Mouse (Mus musculus) intestine, embryonic 15.5 days (tissue): Measurements from ENCODE around the gene Vezt. TPM values are rescaled to one million over a fixed set of nuclear protein-coding genes. Genes with fewer than 3 reads are reported as not detected.

ENCODE experiments used
- ATAC-seq: fragments of 200-750 bp; cut with Nextera tagmentation; 2 replicates; pipeline ENCODE4 v1.8.0; 2017; ENCODE audit warnings: moderate TSS enrichment, moderate library complexity
- H3K27ac ChIP-seq: fragments of 300-500 bp; sonication (generic); 2 replicates; pipeline ENCODE4 v1.5.1; 2015; ENCODE audit warnings: mild to moderate bottlenecking, inconsistent platforms
- H3K27me3 ChIP-seq: fragments of 300-500 bp; sonication (generic); replicated peaks from 2 replicates; pipeline ENCODE4 v1.6.1; 2015; ENCODE audit warnings: inconsistent platforms
- H3K36me3 ChIP-seq: fragments of 300-500 bp; sonication (generic); 2 replicates; pipeline ENCODE4 v1.6.1; 2015; ENCODE audit warnings: inconsistent platforms
- H3K4me1 ChIP-seq: fragments of 300-500 bp; sonication (generic); replicated peaks from 2 replicates; pipeline ENCODE4 v1.6.1; 2015; ENCODE audit warnings: inconsistent platforms
- H3K4me2 ChIP-seq: fragments of 300-500 bp; sonication (generic); replicated peaks from 2 replicates; pipeline ENCODE4 v1.6.1; 2015; ENCODE audit warnings: mild to moderate bottlenecking, inconsistent platforms
- H3K4me3 ChIP-seq: fragments of 300-500 bp; sonication (generic); replicated peaks from 2 replicates; pipeline ENCODE4 v1.5.1; 2015; ENCODE audit warnings: inconsistent platforms
- H3K9ac ChIP-seq: fragments of 300-500 bp; sonication (generic); 2 replicates; pipeline ENCODE4 v1.6.1; 2015; ENCODE audit warnings: inconsistent platforms
- H3K9me3 ChIP-seq: fragments of 300-500 bp; sonication (generic); 2 replicates; pipeline ENCODE4 v1.6.1; 2016; ENCODE audit warnings: inconsistent platforms
- WGBS: fragments of 180-500 bp; shearing (Covaris S2); methylation state at CpG from one replicate; pipeline ENCODE4 v1.1.7; 2015; 5-methylcytosine and 5-hydroxymethylcytosine counted together
- polyA plus RNA-seq: library from polyadenylated mRNA; unstranded; fragments of >200 nt; fragmentation: Nextera tagmentation; extraction: Ambion mirVana; gene quantifications from 2 replicates; pipeline ENCODE4 v1.2.1, GENCODE M21; 2015

The Vezt gene
- polyA plus RNA-seq, 1 experiment from 2014 or later: 20.1 TPM

DNA sequence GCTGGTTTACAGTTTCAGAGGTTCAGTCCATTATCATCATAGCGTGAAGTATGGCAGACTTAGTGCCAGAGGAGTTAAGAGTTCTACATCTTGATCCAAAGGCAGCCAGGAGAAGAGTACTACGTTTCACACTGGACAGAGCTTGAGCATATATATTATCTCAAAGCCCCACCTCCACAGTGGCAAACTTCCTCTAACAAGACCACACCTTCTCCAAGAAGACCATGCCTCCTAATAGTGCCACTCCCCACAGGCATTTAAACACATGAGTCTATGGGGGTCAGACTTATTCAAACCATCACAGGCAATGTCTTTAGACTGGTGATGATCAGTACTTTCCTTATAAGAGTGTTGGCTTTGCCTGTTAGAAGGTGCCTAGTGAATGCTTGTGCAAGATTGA is 117.5 kb downstream of the Vezt start:
- H3K4me3 ChIP-seq: no peak overlapping the region
- no peaks in the 10 kb centered on the region for H3K36me3 ChIP-seq
- no peak overlapping the region for H3K4me2 ChIP-seq
- no peak overlapping the region for H3K9ac ChIP-seq
- H3K9me3 ChIP-seq: no peaks in the 10 kb centered on the region
- 70% methylated on average over 2 of the region's 2 CpGs for WGBS
- peak; percentile 28; the same call in 1 of the 2 replicates for ATAC-seq
- no peak overlapping the region for H3K27ac ChIP-seq
- H3K27me3 ChIP-seq: no peaks in the 10 kb centered on the region
- peaks cover 6% of the 10 kb centered on the region; the same call in 1 of the 2 replicates for H3K4me1 ChIP-seq

DNA sequence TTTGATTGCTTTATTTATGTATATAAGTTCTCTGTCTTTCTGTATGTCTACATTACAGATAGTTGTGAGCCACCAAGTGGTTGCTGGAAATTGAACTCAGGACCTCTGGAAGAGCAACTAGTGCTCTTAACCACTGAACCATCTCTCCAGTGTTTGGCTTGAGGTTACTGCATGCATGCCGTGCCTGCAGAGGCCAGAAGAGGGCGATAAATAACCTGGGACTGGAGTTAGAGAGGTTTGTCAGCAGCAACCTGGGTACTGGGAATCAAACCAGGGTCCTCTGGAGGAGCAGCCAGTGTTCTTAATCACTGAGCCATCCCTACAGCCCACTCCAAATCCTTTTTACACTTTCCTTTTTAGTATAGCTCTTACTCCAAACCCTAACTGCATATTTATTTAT is 118.8 kb downstream of the Vezt start:
- Histone ChIP-seq H3K4me1 (peaks cover 6% of the 10 kb centered on the region; the same call in 1 of the 2 replicates), H3K9me3 (no peaks in the 10 kb centered on the region), H3K27me3 (no peaks in the 10 kb centered on the region), H3K27ac (no peak overlapping the region), H3K36me3 (no peaks in the 10 kb centered on the region), H3K4me3 (no peak overlapping the region), H3K9ac (no peak overlapping the region), H3K4me2 (no peak overlapping the region)
- ATAC-seq: no peak
- 71% methylated on average over 2 of the region's 2 CpGs for WGBS

DNA sequence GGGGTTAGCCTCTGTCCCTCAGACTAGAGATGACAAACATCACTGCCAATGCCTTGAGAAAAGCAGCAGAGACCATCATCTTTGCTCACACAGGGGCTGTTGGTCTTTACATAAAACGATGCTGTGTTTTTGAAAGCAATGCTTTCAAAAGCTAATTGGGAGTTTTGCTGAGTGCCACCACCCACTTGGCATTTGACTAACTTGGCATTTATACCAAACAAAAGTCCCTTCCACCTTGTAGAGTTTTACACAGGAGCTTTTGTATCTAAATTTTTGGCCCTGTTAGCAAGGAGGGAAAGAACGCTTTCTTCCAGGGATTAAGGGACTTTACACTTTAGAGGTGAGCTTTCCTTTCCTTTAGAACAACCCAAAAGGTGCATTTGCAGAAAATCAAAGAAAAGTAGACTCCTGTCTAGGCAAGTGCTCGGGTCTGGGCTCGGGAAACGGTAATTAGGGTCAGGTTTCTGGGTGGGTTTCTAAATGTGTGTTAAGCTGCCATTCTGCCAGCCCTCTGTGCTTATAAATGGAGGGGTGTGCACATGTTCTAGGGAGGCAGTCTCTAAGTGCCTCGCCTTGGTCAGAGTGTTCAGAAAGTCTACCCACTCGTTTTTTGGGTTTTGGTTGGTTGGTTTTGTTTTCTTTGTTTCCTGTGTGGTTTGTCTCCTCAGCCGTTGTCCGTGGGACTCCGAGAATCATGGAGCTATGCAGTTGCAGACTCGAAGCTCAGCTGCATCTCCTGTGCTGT is 119.9 kb downstream of the Vezt start:
- Histone ChIP-seq H3K27me3 (no peaks in the 10 kb centered on the region), H3K9ac (no peak overlapping the region), H3K36me3 (no peaks in the 10 kb centered on the region), H3K4me2 (no peak overlapping the region), H3K27ac (no peak overlapping the region), H3K9me3 (no peaks in the 10 kb centered on the region), H3K4me1 (peaks cover 6% of the 10 kb centered on the region; the same call in 1 of the 2 replicates), H3K4me3 (no peak overlapping the region)
- WGBS: 53% methylated on average over 11 of the region's 11 CpGs
- ATAC-seq: no peak

DNA sequence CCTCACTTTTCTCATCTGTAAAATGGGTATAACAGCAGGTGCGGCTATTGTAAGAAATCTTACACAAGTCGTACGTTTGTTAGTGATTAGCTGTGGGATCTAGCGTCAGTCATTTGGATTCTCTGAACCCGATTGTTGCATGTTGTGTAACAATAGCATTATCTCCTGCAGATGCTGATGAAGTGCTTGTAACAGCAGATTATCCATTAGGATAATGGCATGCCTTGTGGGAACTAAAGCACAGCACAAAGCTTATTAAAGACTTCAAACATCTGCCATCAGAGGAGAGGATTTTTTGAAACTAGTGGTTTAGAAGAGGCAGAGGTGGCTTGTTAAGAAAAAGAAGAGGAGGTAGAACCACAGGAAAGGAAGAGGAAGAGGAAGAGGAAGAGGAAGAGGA is 122.1 kb downstream of the Vezt start:
- H3K9me3 ChIP-seq: no peaks in the 10 kb centered on the region
- WGBS: 90% methylated on average over 5 of the region's 5 CpGs
- no peak overlapping the region for H3K4me2 ChIP-seq
- H3K4me1 ChIP-seq: no peaks in the 10 kb centered on the region
- ATAC-seq: no peak
- no peak overlapping the region for H3K27ac ChIP-seq
- no peaks in the 10 kb centered on the region for H3K36me3 ChIP-seq
- H3K9ac ChIP-seq: no peak overlapping the region
- no peak overlapping the region for H3K4me3 ChIP-seq
- no peaks in the 10 kb centered on the region for H3K27me3 ChIP-seq

DNA sequence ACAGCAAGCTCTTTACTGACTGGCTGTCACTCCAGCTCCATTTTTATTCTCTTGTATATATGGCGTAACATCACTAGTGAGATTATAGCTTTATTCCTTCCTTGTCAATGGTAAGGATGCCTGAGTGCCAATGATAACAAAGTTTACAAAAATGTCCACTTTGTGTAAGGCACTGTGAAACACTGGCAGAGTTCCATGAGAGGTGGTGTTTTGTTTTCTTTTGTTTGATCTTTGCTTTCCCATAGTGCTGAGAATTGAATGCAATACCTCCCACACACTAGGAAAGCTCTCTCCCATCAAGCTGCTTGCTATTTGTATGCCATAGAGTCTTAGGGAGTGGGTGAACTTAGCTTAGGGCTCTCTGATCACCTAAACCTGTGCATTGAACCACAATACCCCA is 122.7 kb downstream of the Vezt start:
- no peak overlapping the region for H3K27ac ChIP-seq
- no peak overlapping the region for H3K9ac ChIP-seq
- 84% methylated on average over 1 of the region's 1 CpGs for whole genome bisulfite sequencing
- H3K9me3 ChIP-seq: no peaks in the 10 kb centered on the region
- no peak overlapping the region for H3K4me2 ChIP-seq
- H3K27me3 ChIP-seq: no peaks in the 10 kb centered on the region
- no peaks in the 10 kb centered on the region for H3K36me3 ChIP-seq
- ATAC-seq: no peak
- no peaks in the 10 kb centered on the region for H3K4me1 ChIP-seq
- H3K4me3 ChIP-seq: no peak overlapping the region

DNA sequence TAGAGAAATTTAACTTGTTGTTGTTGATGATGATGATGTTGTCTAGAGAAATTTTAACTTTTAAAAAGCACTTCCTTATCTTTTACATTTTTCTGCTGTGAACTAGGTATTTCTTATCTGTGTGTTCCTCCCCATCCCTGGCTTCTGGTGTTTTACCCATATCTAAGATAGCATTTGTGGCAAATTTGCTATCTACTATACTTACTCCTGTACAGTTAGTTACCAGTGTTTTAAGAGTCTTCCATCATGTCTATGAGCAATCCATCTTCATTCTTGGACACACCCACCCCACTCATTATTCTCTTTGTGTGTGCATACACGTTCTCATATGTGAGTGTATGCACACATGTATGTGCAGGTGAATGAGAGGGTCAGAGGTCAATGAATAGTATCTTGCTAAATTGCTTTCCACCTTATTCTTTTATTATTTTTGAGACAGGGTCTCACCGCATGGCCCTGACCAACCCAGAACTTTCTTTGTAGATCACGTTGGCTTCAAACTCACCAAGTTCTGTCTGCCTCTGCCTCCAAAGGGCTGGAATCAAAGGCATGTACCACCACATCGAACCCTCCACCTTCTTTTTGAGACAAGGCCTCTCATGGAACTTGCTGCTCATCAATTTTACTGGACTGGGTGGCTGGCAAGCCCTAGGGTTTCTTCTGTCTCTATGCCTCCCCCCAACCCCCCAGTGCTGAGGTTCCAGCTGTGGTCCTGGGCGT is 123.3 kb downstream of the Vezt start:
- Histone ChIP-seq H3K4me3 (no peak overlapping the region), H3K4me2 (no peak overlapping the region), H3K27me3 (no peaks in the 10 kb centered on the region), H3K27ac (no peak overlapping the region), H3K36me3 (no peaks in the 10 kb centered on the region), H3K4me1 (no peaks in the 10 kb centered on the region), H3K9me3 (no peaks in the 10 kb centered on the region), H3K9ac (no peak overlapping the region)
- WGBS: 86% methylated on average over 5 of the region's 5 CpGs
- no peak for ATAC-seq

DNA sequence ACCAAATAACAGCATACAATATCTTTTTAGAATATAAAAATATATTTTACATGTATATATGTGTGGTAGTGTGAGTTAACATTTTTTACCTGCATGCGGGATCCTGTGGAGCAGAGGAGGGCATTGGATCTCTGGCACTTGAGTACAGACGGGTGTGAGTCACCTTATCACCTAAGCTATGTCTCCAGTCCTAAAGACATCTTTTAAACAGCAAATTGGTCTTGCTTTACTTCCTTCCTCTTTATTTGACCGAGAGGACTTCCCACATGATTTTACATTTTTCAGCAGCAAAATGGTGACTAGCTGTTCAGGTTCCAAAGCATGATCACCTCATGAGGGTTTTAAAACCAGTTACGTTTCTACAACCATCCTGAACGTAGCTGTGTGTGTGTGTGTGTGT is 124.3 kb downstream of the Vezt start:
- no peaks in the 10 kb centered on the region for H3K9me3 ChIP-seq
- 77% methylated on average over 5 of the region's 5 CpGs for WGBS
- H3K27me3 ChIP-seq: no peaks in the 10 kb centered on the region
- H3K4me3 ChIP-seq: no peak overlapping the region
- no peak overlapping the region for H3K4me2 ChIP-seq
- no peaks in the 10 kb centered on the region for H3K36me3 ChIP-seq
- no peaks in the 10 kb centered on the region for H3K4me1 ChIP-seq
- H3K9ac ChIP-seq: no peak overlapping the region
- ATAC-seq: no peak
- no peak overlapping the region for H3K27ac ChIP-seq

DNA sequence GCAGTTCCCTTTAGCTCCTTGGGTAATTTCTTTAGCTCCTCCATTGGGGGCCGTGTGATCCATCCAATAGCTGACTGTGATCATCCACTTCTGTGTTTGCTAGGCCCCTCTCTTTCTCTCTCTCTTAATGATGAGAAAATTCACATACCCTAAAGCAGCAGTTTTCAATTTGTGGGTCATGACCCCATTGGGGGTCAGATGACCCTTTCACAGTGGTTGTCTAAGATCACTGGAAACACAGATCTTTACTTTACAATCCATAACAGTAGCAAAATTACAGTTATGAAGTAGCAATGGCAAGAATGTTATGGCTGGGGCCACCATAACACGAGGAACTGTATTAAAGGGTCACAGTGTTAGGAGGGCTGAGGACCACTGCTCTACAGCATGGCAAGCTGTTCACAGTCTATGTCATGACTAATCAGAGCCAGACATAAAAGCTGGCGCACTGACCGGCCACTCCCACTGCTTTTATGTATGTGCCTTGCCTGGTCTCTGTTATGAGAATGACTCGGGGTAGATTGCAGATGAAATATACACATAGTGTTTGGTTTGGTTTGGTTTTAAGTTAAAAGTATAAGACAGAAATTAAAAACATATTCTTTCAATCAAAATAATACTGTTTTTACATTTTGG is 125.7 kb downstream of the Vezt start:
- WGBS: 83% methylated on average over 5 of the region's 5 CpGs
- Histone ChIP-seq H3K9ac (no peak overlapping the region), H3K27ac (no peak overlapping the region), H3K36me3 (no peaks in the 10 kb centered on the region), H3K4me2 (no peak overlapping the region), H3K4me3 (no peak overlapping the region), H3K4me1 (no peaks in the 10 kb centered on the region), H3K27me3 (no peaks in the 10 kb centered on the region), H3K9me3 (no peaks in the 10 kb centered on the region)
- ATAC-seq: no peak

DNA sequence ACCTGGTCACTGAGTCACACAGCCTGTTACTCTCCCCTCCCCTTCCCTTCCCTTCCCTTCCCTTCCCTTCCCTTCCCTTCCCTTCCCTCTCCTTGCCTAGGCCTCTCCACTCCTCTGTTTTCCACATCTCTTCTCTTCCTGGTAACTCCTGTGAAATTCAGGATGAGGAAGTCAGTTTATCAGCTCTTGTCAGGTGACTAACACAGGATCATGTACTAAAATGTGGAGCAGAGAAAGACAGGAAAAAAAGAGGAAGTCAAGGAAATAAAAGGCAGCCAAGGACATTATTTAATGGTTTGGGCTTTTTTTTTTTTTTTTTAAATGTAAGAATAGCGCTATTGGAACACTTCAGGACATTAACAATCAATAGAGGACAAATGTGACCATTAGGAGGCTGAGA is 126.6 kb downstream of the Vezt start:
- 84% methylated on average over 1 of the region's 1 CpGs for WGBS
- Histone ChIP-seq H3K36me3 (no peaks in the 10 kb centered on the region), H3K27ac (no peak overlapping the region), H3K27me3 (no peaks in the 10 kb centered on the region), H3K9me3 (no peaks in the 10 kb centered on the region), H3K4me2 (no peak overlapping the region), H3K9ac (no peak overlapping the region), H3K4me3 (no peak overlapping the region), H3K4me1 (no peaks in the 10 kb centered on the region)
- ATAC-seq: peak; percentile 23; the same call in 1 of the 2 replicates

DNA sequence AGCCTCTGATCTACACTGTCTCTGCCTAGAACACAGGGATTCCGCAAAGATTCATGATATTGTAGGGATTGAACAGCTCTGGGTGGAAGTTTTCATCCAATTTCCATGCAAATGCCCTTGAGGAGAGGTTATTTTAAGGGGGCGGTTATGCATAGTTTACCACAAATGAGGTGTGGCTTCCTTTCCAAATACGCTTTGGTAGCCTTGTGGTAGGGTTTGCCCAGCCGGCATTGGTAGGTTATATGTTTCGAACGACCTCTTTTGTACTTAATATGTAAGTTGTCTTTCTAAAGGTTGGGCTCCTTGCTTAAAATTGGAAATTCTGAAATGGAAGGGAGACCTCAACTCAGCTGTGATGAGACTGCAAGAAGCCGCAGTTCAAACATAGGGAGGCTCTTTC is 127.1 kb downstream of the Vezt start:
- Histone ChIP-seq H3K9ac (no peak overlapping the region), H3K27me3 (no peaks in the 10 kb centered on the region), H3K4me1 (no peaks in the 10 kb centered on the region), H3K4me2 (no peak overlapping the region), H3K9me3 (no peaks in the 10 kb centered on the region), H3K36me3 (no peaks in the 10 kb centered on the region), H3K27ac (no peak overlapping the region), H3K4me3 (no peak overlapping the region)
- 92% methylated on average over 7 of the region's 7 CpGs for WGBS
- no peak for ATAC-seq

DNA sequence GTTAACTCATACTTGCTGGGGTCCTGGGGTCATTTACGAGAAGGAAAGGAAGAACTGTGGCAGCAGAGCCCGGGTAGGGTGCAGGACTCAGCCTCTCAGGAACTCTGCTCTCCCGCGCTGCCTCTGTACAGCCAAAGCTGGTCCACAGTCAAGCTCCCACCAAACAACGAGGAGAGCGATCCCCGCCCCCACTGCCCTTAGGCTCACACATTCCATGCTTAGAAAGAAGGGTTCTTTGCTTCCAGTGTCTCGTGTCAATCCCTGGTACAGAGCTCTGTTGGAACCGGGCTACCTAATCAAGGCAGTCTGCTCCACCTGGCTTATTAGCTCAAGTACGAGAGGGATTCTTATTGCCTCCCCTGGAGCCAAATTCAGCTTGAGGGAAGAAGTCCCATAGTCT is 128.2 kb downstream of the Vezt start:
- H3K4me3 ChIP-seq: no peak overlapping the region
- no peak overlapping the region for H3K4me2 ChIP-seq
- H3K9me3 ChIP-seq: no peaks in the 10 kb centered on the region
- 55% methylated on average over 10 of the region's 10 CpGs for WGBS
- no peak overlapping the region for H3K27ac ChIP-seq
- no peak overlapping the region for H3K9ac ChIP-seq
- no peaks in the 10 kb centered on the region for H3K4me1 ChIP-seq
- no peaks in the 10 kb centered on the region for H3K36me3 ChIP-seq
- no peak for ATAC-seq
- no peaks in the 10 kb centered on the region for H3K27me3 ChIP-seq

DNA sequence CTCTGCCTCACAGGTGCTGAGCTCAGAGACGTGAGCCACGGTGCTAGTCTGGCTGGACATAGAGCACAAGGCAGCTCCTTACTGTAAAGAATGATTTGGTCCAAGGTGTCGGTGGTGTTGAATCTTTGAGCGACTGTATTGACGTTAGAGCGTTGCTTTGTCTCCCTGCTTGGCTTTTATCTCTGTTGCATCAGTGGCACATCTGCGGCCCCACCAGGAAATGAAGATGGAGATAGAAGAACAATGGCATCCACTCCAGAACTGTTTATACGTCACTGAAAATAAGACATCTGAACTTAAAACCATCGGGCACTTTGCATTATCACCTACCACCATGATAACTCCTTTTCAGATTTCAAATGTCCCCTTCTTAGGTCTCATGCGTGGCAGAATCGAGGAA is 135.7 kb downstream of the Vezt start:
- Histone ChIP-seq H3K4me3 (no peak overlapping the region), H3K27me3 (no peaks in the 10 kb centered on the region), H3K27ac (no peak overlapping the region), H3K9ac (no peak overlapping the region), H3K4me2 (no peak overlapping the region), H3K4me1 (0 out of 2 replicates have a peak, but pooled peaks cover 2% of the 10 kb centered on the region), H3K36me3 (no peaks in the 10 kb centered on the region), H3K9me3 (no peaks in the 10 kb centered on the region)
- ATAC-seq: no peak
- WGBS: 87% methylated on average over 11 of the region's 11 CpGs
